Mouse (Mus musculus): ENCODE results near the gene 4933416C03Rik. TPM values are rescaled to one million over a fixed set of nuclear protein-coding genes. Genes with fewer than 3 reads are reported as not detected.

Gene 4933416C03Rik
- polyA plus RNA-seq, 1 experiment: not detected

DNA sequence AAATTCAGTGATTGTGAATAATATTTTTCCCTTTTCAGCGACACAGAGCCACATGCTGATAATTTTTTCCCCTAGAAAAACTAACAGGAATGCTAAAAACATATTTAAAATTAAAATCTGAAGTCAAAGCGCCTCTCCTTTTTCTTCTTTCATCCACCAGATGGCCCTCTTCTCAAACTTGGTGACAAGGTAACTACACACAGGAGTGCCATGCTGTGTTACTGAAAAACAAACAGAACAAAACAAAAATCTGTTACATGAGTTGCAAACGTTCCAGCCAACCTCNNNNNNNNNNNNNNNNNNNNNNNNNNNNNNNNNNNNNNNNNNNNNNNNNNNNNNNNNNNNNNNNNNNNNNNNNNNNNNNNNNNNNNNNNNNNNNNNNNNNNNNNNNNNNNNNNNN is 29.8 kb downstream of the 4933416C03Rik start:
- DNase-seq (ENCODE audit: low read depth in 1 of 2, low spot score in 2 of 2): no peak
- 27% methylated on average over 3 of the region's 3 CpGs for WGBS

DNA sequence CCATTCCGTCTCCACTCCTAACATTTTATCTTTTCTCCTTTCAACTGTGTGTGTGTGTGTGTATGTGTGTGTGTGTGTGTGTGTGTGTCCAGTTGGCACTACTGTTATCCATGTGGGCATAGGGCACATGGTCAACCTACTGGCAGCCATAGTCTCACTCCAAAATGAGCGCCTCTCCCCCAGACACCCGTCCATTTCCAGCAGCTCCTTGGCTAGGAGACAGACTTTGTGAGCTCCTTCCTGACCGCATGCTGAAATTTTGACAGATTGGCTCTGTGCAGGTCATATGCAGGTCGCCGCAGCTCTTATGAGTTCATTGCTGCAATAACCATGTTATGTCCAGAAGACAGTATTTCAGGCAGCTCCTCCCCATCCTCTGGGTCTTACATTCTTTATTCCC is 32.9 kb downstream of the 4933416C03Rik start:
- Histone ChIP-seq H3K27ac (ENCODE audit: insufficient read depth, low read length) (no peak overlapping the region), H3K27me3 (ENCODE audit: control insufficient read depth, insufficient read depth, low read length) (no peaks in the 10 kb centered on the region), H3K4me1 (ENCODE audit: control insufficient read depth, insufficient read depth, insufficient read length) (no peaks in the 10 kb centered on the region), H3K36me3 (ENCODE audit: control insufficient read depth, insufficient read depth, low read length) (no peaks in the 10 kb centered on the region), H3K4me3 (ENCODE audit: extremely low read depth, insufficient read depth, insufficient read length) (no peak overlapping the region)
- TF ChIP-seq CTCF (IDR thresholded peaks at IDR 0.05; ENCODE audit: extremely low read depth, insufficient read depth, insufficient read length, insufficient replicate concordance): no peak
- no peak for TF ChIP-seq POLR2A (IDR thresholded peaks at IDR 0.05; ENCODE audit: low read depth, low read length)
- no peak for DNase-seq (ENCODE audit: low read depth in 1 of 2, low spot score in 2 of 2)
- WGBS: 85% methylated on average over 6 of the region's 6 CpGs

More for the DNA sequence above, 29.8 kb downstream of the 4933416C03Rik start:
- H3K4me1 ChIP-seq (ENCODE audit: control insufficient read depth, insufficient read depth, insufficient read length): no peaks in the 10 kb centered on the region
- no peaks in the 10 kb centered on the region for H3K27me3 ChIP-seq (ENCODE audit: control insufficient read depth, insufficient read depth, low read length)
- H3K27ac ChIP-seq (ENCODE audit: insufficient read depth, low read length): no peak overlapping the region
- TF ChIP-seq CTCF (IDR thresholded peaks at IDR 0.05; ENCODE audit: extremely low read depth, insufficient read depth, insufficient read length, insufficient replicate concordance) (no peak), POLR2A (IDR thresholded peaks at IDR 0.05; ENCODE audit: low read depth, low read length) (no peak)
- H3K36me3 ChIP-seq (ENCODE audit: control insufficient read depth, insufficient read depth, low read length): no peaks in the 10 kb centered on the region
- no peak overlapping the region for H3K4me3 ChIP-seq (ENCODE audit: extremely low read depth, insufficient read depth, insufficient read length)

- H3K27me3 ChIP-seq (ENCODE audit: control insufficient read depth, insufficient read depth, low read length): no peaks in the 10 kb centered on the region
- H3K27ac ChIP-seq (ENCODE audit: insufficient read depth, low read length): no peak overlapping the region
- no peaks in the 10 kb centered on the region for H3K4me1 ChIP-seq (ENCODE audit: control insufficient read depth, insufficient read depth, insufficient read length)
- 51% methylated on average over 7 of the region's 7 CpGs for WGBS
- no peak overlapping the region for H3K4me3 ChIP-seq (ENCODE audit: extremely low read depth, insufficient read depth, insufficient read length)
- TF ChIP-seq POLR2A (IDR thresholded peaks at IDR 0.05; ENCODE audit: low read depth, low read length) (no peak), CTCF (IDR thresholded peaks at IDR 0.05; ENCODE audit: extremely low read depth, insufficient read depth, insufficient read length, insufficient replicate concordance) (no peak)
- no peak for DNase-seq (ENCODE audit: low read depth in 1 of 2, low spot score in 2 of 2)
- no peaks in the 10 kb centered on the region for H3K36me3 ChIP-seq (ENCODE audit: control insufficient read depth, insufficient read depth, low read length)
These were observed 34.3 kb downstream of the 4933416C03Rik start for GRCm38 (mm10) chr10:116079396-116079795.

- Histone ChIP-seq H3K4me1 (ENCODE audit: control insufficient read depth, insufficient read depth, insufficient read length) (no peaks in the 10 kb centered on the region), H3K36me3 (ENCODE audit: control insufficient read depth, insufficient read depth, low read length) (no peaks in the 10 kb centered on the region), H3K27me3 (ENCODE audit: control insufficient read depth, insufficient read depth, low read length) (no peaks in the 10 kb centered on the region), H3K4me3 (ENCODE audit: extremely low read depth, insufficient read depth, insufficient read length) (no peak overlapping the region), H3K27ac (ENCODE audit: insufficient read depth, low read length) (no peak overlapping the region)
- no peak for DNase-seq (ENCODE audit: low read depth in 1 of 2, low spot score in 2 of 2)
- 90% methylated on average over 5 of the region's 5 CpGs for WGBS
- TF ChIP-seq POLR2A (IDR thresholded peaks at IDR 0.05; ENCODE audit: low read depth, low read length) (no peak), CTCF (IDR thresholded peaks at IDR 0.05; ENCODE audit: extremely low read depth, insufficient read depth, insufficient read length, insufficient replicate concordance) (no peak)
These were observed 35.1 kb downstream of the 4933416C03Rik start for GRCm38 (mm10) chr10:116078636-116079035.

- H3K27ac ChIP-seq (ENCODE audit: insufficient read depth, low read length): no peak overlapping the region
- no peaks in the 10 kb centered on the region for H3K4me1 ChIP-seq (ENCODE audit: control insufficient read depth, insufficient read depth, insufficient read length)
- DNase-seq (ENCODE audit: low read depth in 1 of 2, low spot score in 2 of 2): no peak
- no peak for TF ChIP-seq POLR2A (IDR thresholded peaks at IDR 0.05; ENCODE audit: low read depth, low read length)
- no peak for TF ChIP-seq CTCF (IDR thresholded peaks at IDR 0.05; ENCODE audit: extremely low read depth, insufficient read depth, insufficient read length, insufficient replicate concordance)
- no peak overlapping the region for H3K4me3 ChIP-seq (ENCODE audit: extremely low read depth, insufficient read depth, insufficient read length)
- 74% methylated on average over 5 of the region's 5 CpGs for WGBS
- H3K27me3 ChIP-seq (ENCODE audit: control insufficient read depth, insufficient read depth, low read length): no peaks in the 10 kb centered on the region
- no peaks in the 10 kb centered on the region for H3K36me3 ChIP-seq (ENCODE audit: control insufficient read depth, insufficient read depth, low read length)
These were observed 37.8 kb downstream of the 4933416C03Rik start for GRCm38 (mm10) chr10:116075954-116076353.

Other genes starting within 250 kb of the 4933416C03Rik start
- gene Ptprr, start 95.7 kb downstream of the 4933416C03Rik start, polyA plus RNA-seq (2012; rRNA removed): 0.13 TPM in 1 of 2 replicates, not detected in the other
- gene Ptprb, start 161.6 kb upstream of the 4933416C03Rik start, polyA plus RNA-seq (2012; rRNA removed): 5.6 and 5.7 TPM in 2 replicates